ENCODE assay signal across 8 mouse cellular contexts in the genomic region with DNA sequence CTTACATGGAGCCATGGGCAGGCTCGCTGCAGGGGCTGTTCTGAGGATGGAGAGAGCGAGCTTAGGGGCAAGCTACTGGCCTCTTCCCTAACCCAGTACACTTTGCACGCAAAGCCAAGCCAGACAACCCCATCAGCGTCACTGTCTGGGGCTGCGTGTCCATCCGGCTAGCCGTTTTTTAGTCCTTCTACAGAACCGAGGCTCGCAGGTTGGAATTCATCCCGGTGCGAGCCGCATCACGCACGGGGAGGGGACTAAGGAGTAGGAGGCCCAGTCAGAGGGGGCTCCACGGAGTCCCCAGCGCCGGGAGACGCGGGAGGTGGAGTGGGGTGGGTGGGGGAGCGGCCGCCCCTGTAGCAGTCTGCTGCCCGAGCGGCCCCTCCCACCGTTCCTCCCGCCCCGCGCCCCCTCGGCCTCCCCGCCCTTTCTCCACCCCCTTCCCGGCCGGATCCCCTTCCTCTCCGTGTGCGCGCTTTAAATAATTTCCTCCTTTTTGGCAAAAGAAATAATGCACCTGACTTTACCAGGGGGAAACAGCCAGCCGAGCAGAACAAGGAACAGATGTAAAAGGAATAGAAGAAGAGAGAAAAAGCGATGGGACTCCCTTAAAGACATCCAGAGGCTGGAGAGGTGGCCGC. TPM values are rescaled to one million over a fixed set of nuclear protein-coding genes. Genes with fewer than 3 reads are reported as not detected.
A peak's percentile ranks its signal among the peaks of the same experiment; 100 is the strongest.
DNase-seq lines count a peak whose midpoint lies in the region; ATAC-seq and TF ChIP-seq lines count a peak whose summit lies in the region.

No protein-coding gene starts in this region.

- H3K9ac ChIP-seq in kidney, embryonic 14.5 days (ENCODE audit: low read depth, low read length) = peak overlapping the region; percentile 37; the same call in 1 of the 2 replicates
- H3K9ac ChIP-seq in heart, embryonic 11.5 days (ENCODE audit: low read depth, low read length) = no peak overlapping the region
- peak overlapping the region; percentile 52 for H3K9ac ChIP-seq in limb, embryonic 12.5 days (replicated peaks)

- no peak for TF ChIP-seq CTCF in olfactory bulb, adult 2 months (IDR thresholded peaks at IDR 0.05; ENCODE audit: insufficient read depth, low read depth, low read length)

- no peaks in the 10 kb centered on the region for H3K9me3 ChIP-seq in kidney, embryonic 14.5 days (ENCODE audit: control insufficient read depth, low read length)
- H3K9me3 ChIP-seq in heart, embryonic 11.5 days (replicated peaks; ENCODE audit: control insufficient read depth, low read length) = no peaks in the 10 kb centered on the region
- no peaks in the 10 kb centered on the region for H3K9me3 ChIP-seq in limb, embryonic 12.5 days

- WGBS in kidney, embryonic 14.5 days = 0% methylated on average over 31 of the region's 37 CpGs
- WGBS in heart, embryonic 11.5 days (ENCODE audit: insufficient replicate concordance) = under 1% methylated on average over 32 of the region's 37 CpGs
- WGBS in limb, embryonic 12.5 days = under 1% methylated on average over 37 of the region's 37 CpGs
- WGBS in olfactory bulb, adult 2 months = 2% methylated on average over 37 of the region's 37 CpGs

- H3K27ac ChIP-seq in kidney, embryonic 14.5 days (ENCODE audit: low read depth, low read length) = no peak overlapping the region
- H3K27ac ChIP-seq in heart, embryonic 11.5 days (ENCODE audit: low read depth, low read length) = no peak overlapping the region
- no peak overlapping the region for H3K27ac ChIP-seq in limb, embryonic 12.5 days
- H3K27ac ChIP-seq in olfactory bulb, adult 2 months (ENCODE audit: insufficient read depth, low read depth, low read length) = no peak overlapping the region

- H3K4me2 ChIP-seq in kidney, embryonic 14.5 days (replicated peaks; ENCODE audit: low read depth, low read length) = peak overlapping the region; percentile 95
- H3K4me2 ChIP-seq in heart, embryonic 11.5 days = peak overlapping the region; percentile 70
- peak overlapping the region; percentile 95 for H3K4me2 ChIP-seq in limb, embryonic 12.5 days

- TF ChIP-seq POLR2A in olfactory bulb, adult 2 months (IDR thresholded peaks at IDR 0.05; ENCODE audit: insufficient read depth, low read depth, low read length) = no peak

- H3K4me1 ChIP-seq in kidney, embryonic 14.5 days (ENCODE audit: control insufficient read depth, insufficient read depth, low read length) = peaks cover 14% of the 10 kb centered on the region
- H3K4me1 ChIP-seq in heart, embryonic 11.5 days (ENCODE audit: control insufficient read depth, insufficient read depth, low read length) = peaks cover 5% of the 10 kb centered on the region
- peaks cover 22% of the 10 kb centered on the region for H3K4me1 ChIP-seq in limb, embryonic 12.5 days (replicated peaks)
- H3K4me1 ChIP-seq in olfactory bulb, adult 2 months (ENCODE audit: control insufficient read depth, insufficient read depth, low read length) = peaks cover 25% of the 10 kb centered on the region

- no peak for DNase-seq in kidney, adult 8-10 months
- DNase-seq in embryo, embryonic 10 days (ENCODE audit: low spot score) = peak; percentile 59
- no peak for DNase-seq in layer of hippocampus, adult 9-10 months (ENCODE audit: low spot score)

- peak; percentile 74 for ATAC-seq in kidney, embryonic 14.5 days (ENCODE audit: low FRiP score, low TSS enrichment)
- ATAC-seq in heart, embryonic 11.5 days (replicated peaks; ENCODE audit: insufficient number of reproducible peaks, low FRiP score, low TSS enrichment) = no peak
- peak; percentile 73; the same call in 1 of the 2 replicates for ATAC-seq in limb, embryonic 12.5 days (ENCODE audit: insufficient number of reproducible peaks, insufficient read depth, low FRiP score, low TSS enrichment, low read depth)
- ATAC-seq in erythroid progenitor cell, adult 5-6 weeks (replicated peaks; ENCODE audit: low FRiP score, poor library complexity, severe bottlenecking) = no peak

- peaks cover 59% of the 10 kb centered on the region for H3K27me3 ChIP-seq in kidney, embryonic 14.5 days (ENCODE audit: control insufficient read depth, insufficient read depth, low read length)
- peaks cover 54% of the 10 kb centered on the region for H3K27me3 ChIP-seq in heart, embryonic 11.5 days (ENCODE audit: control insufficient read depth, insufficient read depth, low read length)
- peaks cover 70% of the 10 kb centered on the region for H3K27me3 ChIP-seq in limb, embryonic 12.5 days

- H3K36me3 ChIP-seq in kidney, embryonic 14.5 days (ENCODE audit: control insufficient read depth, insufficient read depth, low read length) = no peaks in the 10 kb centered on the region
- no peaks in the 10 kb centered on the region for H3K36me3 ChIP-seq in heart, embryonic 11.5 days (ENCODE audit: control insufficient read depth, insufficient read depth, low read length)
- no peaks in the 10 kb centered on the region for H3K36me3 ChIP-seq in limb, embryonic 12.5 days

- peak overlapping the region; percentile 57 for H3K4me3 ChIP-seq in kidney, embryonic 14.5 days (ENCODE audit: low read length)
- H3K4me3 ChIP-seq in heart, embryonic 11.5 days (ENCODE audit: low read depth, low read length) = peak overlapping the region; percentile 59
- H3K4me3 ChIP-seq in limb, embryonic 12.5 days (replicated peaks) = peak overlapping the region; percentile 55
- peak overlapping the region; percentile 52 for H3K4me3 ChIP-seq in olfactory bulb, adult 2 months (ENCODE audit: insufficient read depth, low read depth, low read length)

RNA-seq across cellular contexts. Expression of a gene that starts 0.5 kb away (rescaled TPM):
- 0.17 and 0.28 TPM in 2 replicates for polyA plus RNA-seq in kidney, embryonic 14.5 days (2014; fragmentation: Nextera tagmentation; extraction: Ambion mirVana)
- polyA plus RNA-seq in heart, embryonic 11.5 days (2014; fragmentation: Nextera tagmentation; extraction: Ambion mirVana) = 0.14 and 0.16 TPM in 2 replicates
- polyA plus RNA-seq in limb, embryonic 12.5 days (2016; fragmentation: Nextera tagmentation; extraction: Ambion mirVana) = 0.38 and 0.49 TPM in 2 replicates
- not detected in 2 replicates for polyA plus RNA-seq in olfactory bulb, adult 2 months (2012; ENCODE audit: insufficient read depth, insufficient read length, low replicate concordance, missing spikeins)
- total RNA-seq in erythroid progenitor cell, adult 5-6 weeks (2015; ENCODE audit: low replicate concordance) = not detected in 2 replicates
- not detected in 2 replicates for total RNA-seq in erythroid progenitor cell, adult 5-6 weeks (2017; ENCODE audit: low replicate concordance)

Comparison
In these comparisons a context has a peak if more than half of its experiments do, and no peak if none do; other contexts are left out.
1. ATAC-seq: peak in kidney, embryonic 14.5 days (single experiment) and limb, embryonic 12.5 days (single experiment); none in heart, embryonic 11.5 days (single experiment) and erythroid progenitor cell, adult 5-6 weeks (single experiment).
2. Peak in every context shown above with its lines, with median percentiles within 50 percentile points of each other: H3K4me2 ChIP-seq and H3K4me3 ChIP-seq.